Mouse (Mus musculus): ENCODE data around the gene Elp5. TPM values are rescaled to one million over a fixed set of nuclear protein-coding genes. Genes with fewer than 3 reads are reported as not detected.

Elp5 gene
- total and polyA plus RNA-seq, 3 experiments, result 95.9 to 177 (median 119) TPM

DNA sequence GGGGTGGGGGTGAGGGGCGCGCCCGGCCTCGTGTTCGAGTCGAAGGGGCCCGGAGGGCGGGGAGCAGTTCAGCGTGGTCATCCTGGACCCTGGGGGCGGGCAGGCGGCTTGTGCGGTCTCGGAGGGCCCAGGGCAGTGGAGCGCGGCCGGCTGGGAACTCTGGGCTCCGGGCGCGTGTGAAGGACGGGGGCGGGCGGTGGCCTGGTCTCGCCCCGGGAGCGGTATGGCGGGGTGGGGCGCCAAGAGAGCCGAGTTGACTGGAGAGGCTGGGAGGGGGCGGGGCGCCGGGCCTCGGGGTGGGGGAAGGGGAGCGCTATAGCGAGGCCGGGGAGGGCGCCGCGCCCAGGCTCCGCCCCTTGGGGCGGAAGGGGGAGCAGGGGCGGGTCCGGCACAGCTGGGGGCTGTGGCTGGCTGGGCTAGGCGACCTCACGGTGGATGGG is 14.8 kb upstream of the Elp5 start (continued):
- TF ChIP-seq TBP (conservative IDR thresholded peaks at IDR 0.05; ENCODE audit: low read depth, low read length), result no peak
- TF ChIP-seq MAZ (IDR thresholded peaks at IDR 0.05; ENCODE audit: low read depth, low read length), result peak; percentile 70; the same call in 1 of the 2 replicates
- no peak for TF ChIP-seq ZKSCAN1 (IDR thresholded peaks at IDR 0.05; ENCODE audit: borderline replicate concordance, low read depth, low read length)
- no peak for TF ChIP-seq KAT2A (IDR thresholded peaks at IDR 0.05; ENCODE audit: insufficient replicate concordance, low read length)
- TF ChIP-seq UBTF (IDR thresholded peaks at IDR 0.05; ENCODE audit: low read depth, low read length), result peak; percentile 82; the same call in 1 of the 2 replicates
- no peak for TF ChIP-seq USF2 (conservative IDR thresholded peaks at IDR 0.05; ENCODE audit: low read depth, low read length)
- peak; percentile 38; the same call in 1 of the 2 replicates for TF ChIP-seq IRF4 (IDR thresholded peaks at IDR 0.05; ENCODE audit: low read depth, low read length)

- H3K4me1 ChIP-seq (ENCODE audit: control insufficient read depth in 1 of 2, insufficient read depth in 2 of 2), result peaks cover 15 to 56% of the 10 kb centered on the region in 2 experiments; a peak in 3 of 4 replicates
- H3K27me3 ChIP-seq (replicated peaks), result no peaks in the 10 kb centered on the region
- no peak for TF ChIP-seq MEF2A (IDR thresholded peaks at IDR 0.05; ENCODE audit: borderline replicate concordance, low read depth, low read length)
- TF ChIP-seq HCFC1 (IDR thresholded peaks at IDR 0.05; ENCODE audit: low read depth, low read length), result peak; percentile 34
- no peak; the same call in 1 of the 2 replicates for TF ChIP-seq SIN3A (IDR thresholded peaks at IDR 0.05; ENCODE audit: low read length)
- peak; percentile 66; the same call in 1 of the 2 replicates for TF ChIP-seq UBTF (IDR thresholded peaks at IDR 0.05; ENCODE audit: low read depth, low read length)
- TF ChIP-seq MAZ (IDR thresholded peaks at IDR 0.05; ENCODE audit: low read depth, low read length), result peak; percentile 25
- no peak for TF ChIP-seq IRF4 (IDR thresholded peaks at IDR 0.05; ENCODE audit: low read depth, low read length)
- no peak for TF ChIP-seq NRF1 (IDR thresholded peaks at IDR 0.05; ENCODE audit: low read depth, low read length)
- no peak for TF ChIP-seq RAD21 (IDR thresholded peaks at IDR 0.05; ENCODE audit: low read depth, low read length)
- dilution Hi-C loops (cut with MboI; ENCODE audit: extremely low pct_ligation_motif_present, extremely low pct_unique_long_range_greater_than_20kb, low sequenced_read_pairs) (no loop called here), in situ Hi-C loops (cut with MboI; ENCODE audit: low pct_ligation_motif_present, low pct_unique_long_range_greater_than_20kb, low sequenced_read_pairs) (no loop called here)
- H3K79me2 ChIP-seq (replicated peaks; ENCODE audit: control insufficient read depth, extremely low read depth, insufficient read depth, poor library complexity, severe bottlenecking), result peaks cover 57% of the 10 kb centered on the region
- peak; percentile 43 for DNase-seq (ENCODE audit: extremely low read depth)
- peak overlapping the region; percentile 94 for H3K9ac ChIP-seq (ENCODE audit: insufficient read depth, low read depth)
- H3K36me3 ChIP-seq (replicated peaks in 1 of 2; ENCODE audit: control insufficient read depth in 1 of 2, insufficient read depth in 1 of 2, low read length in 1 of 2), result peaks cover 43 to 49% of the 10 kb centered on the region in 2 experiments
- H3K27ac ChIP-seq (ENCODE audit: insufficient read depth, low read depth), result peak overlapping the region; percentile 73
- no peaks in the 10 kb centered on the region for H3K9me3 ChIP-seq (replicated peaks; ENCODE audit: low read length)
- H3K4me2 ChIP-seq (ENCODE audit: insufficient read depth, low read depth, poor library complexity, severe bottlenecking), result 0 out of 2 replicates have a peak overlapping the region, but pooled peaks have one; percentile 86
- H3K4me3 ChIP-seq (replicated peaks in 1 of 3; ENCODE audit: low read depth in 2 of 3, low read length in 2 of 3, poor library complexity in 1 of 3), result peak overlapping the region; percentile 89 to 99 (median 91)
Observed at GRCm38 (mm10) chr11:69996161-69997061, 14.1 kb upstream of the Elp5 start.

- Histone ChIP-seq H3K4me1 (ENCODE audit: control insufficient read depth in 1 of 2, insufficient read depth in 2 of 2) (peaks cover 15 to 55% of the 10 kb centered on the region in 2 experiments; a peak in 3 of 4 replicates), H3K36me3 (replicated peaks in 1 of 2; ENCODE audit: control insufficient read depth in 1 of 2, insufficient read depth in 1 of 2, low read length in 1 of 2) (peaks cover 43 to 49% of the 10 kb centered on the region in 2 experiments), H3K27me3 (replicated peaks) (no peaks in the 10 kb centered on the region), H3K9ac (ENCODE audit: insufficient read depth, low read depth) (peak within 1 kb of the TSS; percentile 94), H3K79me2 (replicated peaks; ENCODE audit: control insufficient read depth, extremely low read depth, insufficient read depth, poor library complexity, severe bottlenecking) (peaks cover 50% of the 10 kb centered on the region), H3K4me3 (replicated peaks in 1 of 3; ENCODE audit: low read depth in 2 of 3, low read length in 2 of 3, poor library complexity in 1 of 3) (peak within 1 kb of the TSS; percentile 89 to 99 (median 91)), H3K9me3 (replicated peaks; ENCODE audit: low read length) (no peaks in the 10 kb centered on the region), H3K4me2 (ENCODE audit: insufficient read depth, low read depth, poor library complexity, severe bottlenecking) (peak within 1 kb of the TSS; percentile 71), H3K27ac (ENCODE audit: insufficient read depth, low read depth) (peak within 1 kb of the TSS; percentile 73)
- dilution Hi-C loops (cut with MboI; ENCODE audit: extremely low pct_ligation_motif_present, extremely low pct_unique_long_range_greater_than_20kb, low sequenced_read_pairs), result no loop called here
- peak; percentile 100 for DNase-seq (ENCODE audit: extremely low read depth)
- in situ Hi-C loops (cut with MboI; ENCODE audit: low pct_ligation_motif_present, low pct_unique_long_range_greater_than_20kb, low sequenced_read_pairs), result no loop called here
- no peak for TF ChIP-seq MAFK (IDR thresholded peaks at IDR 0.05; ENCODE audit: insufficient replicate concordance, low read length)
- peak; percentile 88 for TF ChIP-seq SIN3A (IDR thresholded peaks at IDR 0.05; ENCODE audit: low read length)
- TF ChIP-seq POLR2AphosphoS2 (IDR thresholded peaks at IDR 0.05; ENCODE audit: low read depth, low read length), result peak; percentile 95
- TF ChIP-seq HCFC1 (IDR thresholded peaks at IDR 0.05; ENCODE audit: low read depth, low read length), result peak; percentile 96
- TF ChIP-seq MYC (IDR thresholded peaks at IDR 0.05; ENCODE audit: low read depth, low read length), result peak; percentile 60; the same call in 1 of the 2 replicates
- no peak for TF ChIP-seq UBTF (IDR thresholded peaks at IDR 0.05; ENCODE audit: low read depth, low read length)
- no peak; the same call in 1 of the 2 replicates for TF ChIP-seq USF1 (IDR thresholded peaks at IDR 0.05; ENCODE audit: low read depth, low read length)
- TF ChIP-seq SMC3 (IDR thresholded peaks at IDR 0.05; ENCODE audit: low read depth, low read length), result no peak
- TF ChIP-seq E2F4 (IDR thresholded peaks at IDR 0.05; ENCODE audit: insufficient replicate concordance, low read depth, low read length), result peak; percentile 98
- TF ChIP-seq MAX (IDR thresholded peaks at IDR 0.05; ENCODE audit: low read length), result peak; percentile 37; the same call in 1 of the 2 replicates
- no peak for TF ChIP-seq CHD1 (IDR thresholded peaks at IDR 0.05; ENCODE audit: low read depth, low read length)
- TF ChIP-seq NELFE (IDR thresholded peaks at IDR 0.05; ENCODE audit: low read depth, low read length), result peak; percentile 75
- peak; percentile 76 for TF ChIP-seq MEF2A (IDR thresholded peaks at IDR 0.05; ENCODE audit: borderline replicate concordance, low read depth, low read length)
- no peak for TF ChIP-seq ZKSCAN1 (IDR thresholded peaks at IDR 0.05; ENCODE audit: borderline replicate concordance, low read depth, low read length)
- TF ChIP-seq MAZ (IDR thresholded peaks at IDR 0.05; ENCODE audit: low read depth, low read length), result peak; percentile 100
- TF ChIP-seq ZNF384 (IDR thresholded peaks at IDR 0.05; ENCODE audit: low read depth, low read length), result no peak; the same call in 1 of the 2 replicates
- TF ChIP-seq POLR2A (IDR thresholded peaks at IDR 0.05; ENCODE audit: low read depth, low read length), result peak; percentile 76
- no peak; the same call in 1 of the 2 replicates for TF ChIP-seq BHLHE40 (IDR thresholded peaks at IDR 0.05; ENCODE audit: low read depth, low read length)
- no peak for TF ChIP-seq RAD21 (IDR thresholded peaks at IDR 0.05; ENCODE audit: low read depth, low read length)
Observed at GRCm38 (mm10) chr11:69995391-69995960, 13.2 kb upstream of the Elp5 start, which contains the start of gene Phf23. TSS of gene Phf23 (plus strand) at chr11:69995777.
